Mouse (Mus musculus) neural tube, embryonic 10.5 days (tissue): ENCODE measurements around the gene Agmo.

Experiments
- DNase-seq: peaks from one replicate; pipeline ENCODE4 v3.0.0-alpha.2; 2017; ENCODE audit warnings: low spot score; ENCODE audit errors: extremely low spot score

The Agmo gene

DNA sequence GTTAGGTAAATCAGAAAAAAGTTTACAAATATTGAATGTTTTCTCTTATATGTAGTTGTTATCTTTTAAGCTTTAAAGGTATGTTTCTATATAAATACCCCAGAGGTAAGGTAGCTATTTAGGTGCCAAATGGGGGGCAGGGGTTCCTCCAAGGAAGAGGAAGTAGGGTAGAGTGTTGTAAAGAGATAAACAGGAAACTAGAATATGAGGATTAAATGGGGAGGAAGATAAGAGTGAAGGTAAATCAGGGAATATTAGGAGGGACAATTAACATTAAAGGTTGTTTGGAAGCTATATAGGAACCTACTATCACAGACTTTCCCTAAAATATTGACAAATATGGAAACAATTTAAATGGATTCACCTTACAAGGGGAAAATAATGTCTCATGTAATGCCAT is 382.6 kb downstream of the Agmo start:
- no peak for DNase-seq
